Mouse (Mus musculus) lung, postnatal 14 days (tissue): ENCODE measurements around the gene Prps1l1.

Experiments
- DNase-seq: peaks from one replicate; pipeline ENCODE4 v3.0.0; 2021

Prps1l1 gene

DNA sequence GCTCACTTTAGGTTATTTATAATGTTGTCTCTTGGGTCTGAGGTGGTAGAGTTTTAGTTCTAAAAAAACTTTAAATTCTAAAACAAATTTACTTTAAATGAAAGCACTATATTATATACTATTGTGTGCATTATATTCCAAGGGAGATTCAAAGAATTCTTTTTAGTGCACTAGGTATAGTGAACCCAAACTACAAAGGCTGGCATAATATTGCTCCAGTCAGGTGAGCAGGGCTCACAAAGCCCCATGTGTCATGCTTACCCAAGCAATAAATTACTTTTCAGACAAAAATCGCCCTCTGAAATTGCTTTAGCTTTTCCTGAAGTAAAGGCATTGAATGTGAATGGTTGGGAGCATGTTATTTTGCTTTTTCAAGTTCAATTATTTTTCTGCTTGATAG lies 43.0 kb downstream of the Prps1l1 start:
- DNase-seq = no peak
